Mouse (Mus musculus) embryonic facial prominence, embryonic 15.5 days (tissue): Measurements from ENCODE around the gene Ptrhd1. TPM values are rescaled to one million over a fixed set of nuclear protein-coding genes. Genes with fewer than 3 reads are reported as not detected.

Experiments
- ATAC-seq: fragments of 200-750 bp; cut with Nextera tagmentation; 2 replicates; pipeline ENCODE4 v1.8.0; 2017; ENCODE audit warnings: low read depth, moderate TSS enrichment; ENCODE audit not compliant: insufficient number of reproducible peaks, low FRiP score, low TSS enrichment
- H3K27ac ChIP-seq: fragments of 300-500 bp; sonication (generic); replicated peaks from 2 replicates; pipeline ENCODE4 v1.5.1; 2015; ENCODE audit warnings: mild to moderate bottlenecking, inconsistent platforms
- H3K27me3 ChIP-seq: fragments of 300-500 bp; sonication (generic); 2 replicates; pipeline ENCODE4 v1.6.1; 2015; ENCODE audit warnings: inconsistent platforms
- H3K36me3 ChIP-seq: fragments of 300-500 bp; sonication (generic); 2 replicates; pipeline ENCODE4 v1.6.1; 2015; ENCODE audit warnings: mild to moderate bottlenecking, inconsistent platforms
- H3K4me1 ChIP-seq: fragments of 300-500 bp; sonication (generic); 2 replicates; pipeline ENCODE4 v1.6.1; 2015; ENCODE audit warnings: inconsistent platforms
- H3K4me2 ChIP-seq: fragments of 300-500 bp; sonication (generic); replicated peaks from 2 replicates; pipeline ENCODE4 v1.6.1; 2015; ENCODE audit warnings: mild to moderate bottlenecking, inconsistent platforms
- H3K4me3 ChIP-seq: fragments of 300-500 bp; sonication (generic); replicated peaks from 2 replicates; pipeline ENCODE4 v1.5.1; 2015; ENCODE audit warnings: mild to moderate bottlenecking, inconsistent platforms
- H3K9ac ChIP-seq: fragments of 300-500 bp; sonication (generic); 2 replicates; pipeline ENCODE4 v1.6.1; 2015; ENCODE audit warnings: inconsistent platforms
- H3K9me3 ChIP-seq: fragments of 300-500 bp; sonication (generic); replicated peaks from 2 replicates; pipeline ENCODE4 v1.6.1; 2016; ENCODE audit warnings: inconsistent platforms
- WGBS: fragments of 180-500 bp; shearing (Covaris S2); methylation state at CpG from one replicate; pipeline ENCODE4 v1.1.7; 2015; 5-methylcytosine and 5-hydroxymethylcytosine counted together
- polyA plus RNA-seq: library from polyadenylated mRNA; unstranded; fragments of >200 nt; fragmentation: Nextera tagmentation; extraction: Ambion mirVana; gene quantifications from 2 replicates; pipeline ENCODE4 v1.2.1, GENCODE M21; 2015

Gene Ptrhd1
- polyA plus RNA-seq: 4.7 and 5.2 TPM in 2 replicates

DNA sequence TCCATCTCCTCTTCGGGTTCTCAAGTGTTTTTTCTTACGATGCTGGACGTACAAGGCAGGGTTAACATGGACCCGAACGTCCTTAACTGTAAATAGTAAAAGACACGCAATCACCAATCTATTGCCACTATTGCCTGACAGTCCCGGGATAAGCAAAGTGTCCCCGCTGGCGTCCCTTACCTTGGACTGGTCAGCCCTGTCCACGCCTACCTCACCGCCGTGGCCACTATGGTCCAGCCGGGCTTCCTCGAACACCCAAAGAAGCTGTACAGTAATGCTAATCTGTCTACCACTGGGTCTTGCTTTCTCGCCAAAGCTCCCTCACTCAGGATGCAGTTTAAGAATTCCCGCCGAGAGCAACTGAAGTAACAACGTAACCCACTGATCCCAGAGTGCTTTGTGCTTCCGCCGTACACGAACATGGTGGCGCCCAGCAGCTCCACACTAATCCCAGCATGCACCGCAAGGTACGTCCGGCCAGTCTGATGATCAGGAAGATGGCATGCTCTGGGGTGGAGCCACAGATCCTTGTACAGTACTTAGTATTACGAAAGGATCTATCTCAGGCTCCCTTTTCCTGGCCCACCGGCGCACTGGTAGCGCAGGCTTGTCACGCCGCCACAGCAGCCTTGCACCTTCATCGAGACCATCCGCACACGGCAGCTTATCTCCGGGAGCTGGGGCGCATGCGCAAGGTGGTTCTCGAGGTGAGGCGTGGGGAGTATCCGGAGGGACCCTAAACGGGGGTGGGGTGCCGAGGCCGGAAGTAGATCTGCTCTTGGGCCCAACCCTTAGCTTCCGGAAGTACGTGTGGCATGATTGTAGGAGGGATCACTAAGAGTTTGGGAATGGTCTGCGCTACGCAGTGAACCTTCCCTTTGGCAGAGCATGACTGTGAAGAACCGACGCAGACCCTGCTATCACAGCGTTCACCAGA lies at the start of gene Ptrhd1, which contains the start of gene Cenpo:
Gene Ptrhd1, plus strand, starts transcription at position 456 of the 937 bp plus-strand sequence.
Gene Cenpo, minus strand, starts transcription at position 723 of the 937 bp plus-strand sequence.
- peak within 1 kb of the TSS; percentile 55 for H3K9ac ChIP-seq
- H3K27ac ChIP-seq: peak within 1 kb of the TSS; percentile 94
- peak; percentile 98 for ATAC-seq
- H3K4me3 ChIP-seq: peak within 1 kb of the TSS; percentile 57
- no peaks in the 10 kb centered on the region for H3K27me3 ChIP-seq
- peaks cover 12% of the 10 kb centered on the region for H3K4me1 ChIP-seq
- peak within 1 kb of the TSS; percentile 60 for H3K4me2 ChIP-seq
- no peaks in the 10 kb centered on the region for H3K9me3 ChIP-seq
- peaks cover 20% of the 10 kb centered on the region for H3K36me3 ChIP-seq
- WGBS: under 1% methylated on average over 50 of the region's 50 CpGs

DNA sequence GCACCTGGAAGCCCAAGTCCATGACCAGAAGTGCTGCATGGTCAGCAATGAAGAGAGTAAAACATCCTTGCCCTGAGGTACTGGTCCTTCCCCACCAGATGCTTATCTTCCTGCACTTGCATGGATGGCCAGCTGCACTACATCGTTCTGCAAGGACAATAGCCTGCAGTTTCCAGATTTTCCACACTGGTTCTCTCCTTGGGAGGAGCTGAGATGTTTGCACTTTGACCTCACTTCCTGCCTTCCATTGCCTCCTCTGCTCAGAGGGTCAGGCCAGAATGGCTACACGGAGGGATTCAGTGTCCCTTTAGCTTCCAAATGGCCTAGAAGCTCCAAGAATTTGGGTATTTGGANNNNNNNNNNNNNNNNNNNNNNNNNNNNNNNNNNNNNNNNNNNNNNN lies 49.2 kb upstream of the Ptrhd1 start:
- Histone ChIP-seq H3K9me3 (no peaks in the 10 kb centered on the region), H3K27ac (no peak overlapping the region), H3K4me2 (no peak overlapping the region), H3K4me1 (peaks cover 11% of the 10 kb centered on the region), H3K27me3 (no peaks in the 10 kb centered on the region), H3K4me3 (no peak overlapping the region), H3K36me3 (no peaks in the 10 kb centered on the region), H3K9ac (no peak overlapping the region)
- ATAC-seq: no peak
- WGBS: 41% methylated on average over 2 of the region's 2 CpGs

GRCm38 (mm10) chr12:4188171-4189059 lies 45.4 kb upstream of the Ptrhd1 start:
- peak; percentile 66 for ATAC-seq
- Histone ChIP-seq H3K9me3 (no peaks in the 10 kb centered on the region), H3K27me3 (no peaks in the 10 kb centered on the region), H3K4me2 (no peak overlapping the region), H3K4me3 (no peak overlapping the region), H3K9ac (no peak overlapping the region), H3K36me3 (no peaks in the 10 kb centered on the region), H3K4me1 (peaks cover 28% of the 10 kb centered on the region), H3K27ac (peak overlapping the region; percentile 23; the same call in 1 of the 2 replicates)
- WGBS: 28% methylated on average over 14 of the region's 14 CpGs

DNA sequence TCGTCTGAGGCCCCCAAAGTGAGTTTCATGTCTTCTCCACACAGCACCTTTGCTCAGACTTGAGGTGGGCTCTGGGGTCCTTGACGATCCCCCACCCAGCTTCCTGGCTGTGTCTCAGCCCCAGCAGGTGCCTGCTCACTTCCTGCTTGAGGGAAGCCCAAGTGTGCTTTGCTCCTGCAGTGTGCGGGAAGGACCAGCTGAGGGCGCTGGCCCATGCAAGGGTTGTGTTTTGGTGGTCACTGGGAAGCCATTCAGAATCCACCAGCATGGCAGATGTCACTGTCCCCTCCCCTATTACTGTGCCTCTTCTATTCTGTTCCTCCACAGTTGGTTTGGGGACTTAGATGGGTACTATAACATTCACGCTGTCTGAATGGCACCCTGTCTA lies 44.8 kb upstream of the Ptrhd1 start:
- no peaks in the 10 kb centered on the region for H3K27me3 ChIP-seq
- peaks cover 34% of the 10 kb centered on the region for H3K4me1 ChIP-seq
- 42% methylated on average over 5 of the region's 5 CpGs for WGBS
- H3K9ac ChIP-seq: no peak overlapping the region
- no peaks in the 10 kb centered on the region for H3K9me3 ChIP-seq
- no peaks in the 10 kb centered on the region for H3K36me3 ChIP-seq
- no peak overlapping the region for H3K27ac ChIP-seq
- H3K4me3 ChIP-seq: no peak overlapping the region
- H3K4me2 ChIP-seq: no peak overlapping the region
- ATAC-seq: no peak

GRCm38 (mm10) chr12:4192514-4192913 lies 41.3 kb upstream of the Ptrhd1 start:
- Histone ChIP-seq H3K9ac (no peak overlapping the region), H3K4me2 (no peak overlapping the region), H3K4me1 (peaks cover 41% of the 10 kb centered on the region), H3K27ac (0 out of 2 replicates have a peak overlapping the region, but pooled peaks have one; percentile 34), H3K36me3 (peaks cover 22% of the 10 kb centered on the region; the same call in 1 of the 2 replicates), H3K4me3 (no peak overlapping the region), H3K9me3 (no peaks in the 10 kb centered on the region), H3K27me3 (no peaks in the 10 kb centered on the region)
- no peak for ATAC-seq
- whole genome bisulfite sequencing: 51% methylated on average over 6 of the region's 6 CpGs

- Histone ChIP-seq H3K4me3 (no peak overlapping the region), H3K36me3 (peaks cover 28% of the 10 kb centered on the region), H3K27ac (peak overlapping the region; percentile 34; the same call in 1 of the 2 replicates), H3K27me3 (no peaks in the 10 kb centered on the region), H3K9ac (no peak overlapping the region), H3K9me3 (no peaks in the 10 kb centered on the region), H3K4me1 (peaks cover 39% of the 10 kb centered on the region), H3K4me2 (no peak overlapping the region)
- 21% methylated on average over 10 of the region's 10 CpGs for WGBS
- no peak for ATAC-seq
Measured at GRCm38 (mm10) chr12:4193025-4193740, 40.6 kb upstream of the Ptrhd1 start.

DNA sequence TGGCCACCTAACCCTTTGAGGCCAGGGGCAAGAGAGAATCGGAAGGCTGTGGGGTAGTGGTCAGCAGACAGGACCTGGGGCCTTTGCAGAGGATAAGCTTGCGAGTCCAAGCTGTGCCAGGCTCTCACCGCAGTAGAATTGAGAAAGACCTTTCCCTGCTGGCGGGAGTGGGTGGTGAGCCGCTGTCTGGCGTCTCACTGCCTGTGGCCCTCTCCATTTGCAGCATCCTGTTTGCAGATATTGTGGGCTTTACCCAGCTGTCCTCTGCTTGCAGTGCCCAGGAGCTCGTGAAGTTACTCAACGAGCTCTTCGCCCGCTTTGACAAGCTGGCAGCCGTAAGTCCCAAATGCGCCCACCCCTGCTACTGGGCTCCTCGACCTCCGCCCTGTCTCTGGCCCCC lies 39.2 kb upstream of the Ptrhd1 start:
- no peak overlapping the region for H3K9ac ChIP-seq
- no peaks in the 10 kb centered on the region for H3K27me3 ChIP-seq
- peaks cover 30% of the 10 kb centered on the region for H3K4me1 ChIP-seq
- H3K36me3 ChIP-seq: peaks cover 40% of the 10 kb centered on the region
- H3K4me2 ChIP-seq: no peak overlapping the region
- H3K27ac ChIP-seq: no peak overlapping the region
- 91% methylated on average over 14 of the region's 14 CpGs for WGBS
- no peaks in the 10 kb centered on the region for H3K9me3 ChIP-seq
- no peak overlapping the region for H3K4me3 ChIP-seq
- ATAC-seq: no peak

GRCm38 (mm10) chr12:4198702-4199101 lies 35.1 kb upstream of the Ptrhd1 start:
- Histone ChIP-seq H3K9me3 (no peaks in the 10 kb centered on the region), H3K27ac (no peak overlapping the region), H3K9ac (no peak overlapping the region), H3K4me2 (no peak overlapping the region), H3K4me3 (no peak overlapping the region), H3K27me3 (no peaks in the 10 kb centered on the region), H3K36me3 (peaks cover 63% of the 10 kb centered on the region), H3K4me1 (peaks cover 10% of the 10 kb centered on the region)
- 90% methylated on average over 4 of the region's 4 CpGs for WGBS
- ATAC-seq: no peak

DNA sequence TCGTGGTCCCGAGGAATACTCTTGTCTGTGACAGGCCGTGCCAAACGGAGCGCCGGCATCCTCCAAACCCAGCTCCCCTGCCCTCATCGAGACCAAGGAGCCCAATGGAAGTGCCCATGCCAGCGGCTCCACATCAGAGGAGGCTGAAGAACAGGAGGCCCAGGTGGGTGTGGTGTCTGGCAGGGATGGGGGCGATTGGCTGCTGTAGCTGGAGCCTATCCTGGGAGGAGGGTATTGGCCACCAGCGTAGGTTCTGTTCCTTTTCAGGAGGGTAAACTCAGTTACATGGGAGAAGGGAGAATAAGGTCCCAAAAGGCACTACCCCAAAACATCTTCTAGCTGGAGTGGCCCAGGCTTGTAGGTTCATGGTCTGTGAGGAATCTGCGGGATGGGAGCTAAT lies 34.6 kb upstream of the Ptrhd1 start:
- Histone ChIP-seq H3K36me3 (peaks cover 63% of the 10 kb centered on the region), H3K4me1 (0 out of 2 replicates have a peak, but pooled peaks cover 6% of the 10 kb centered on the region), H3K27me3 (no peaks in the 10 kb centered on the region), H3K9me3 (no peaks in the 10 kb centered on the region), H3K4me3 (no peak overlapping the region), H3K9ac (no peak overlapping the region), H3K4me2 (no peak overlapping the region), H3K27ac (no peak overlapping the region)
- ATAC-seq: no peak
- 92% methylated on average over 11 of the region's 11 CpGs for WGBS

DNA sequence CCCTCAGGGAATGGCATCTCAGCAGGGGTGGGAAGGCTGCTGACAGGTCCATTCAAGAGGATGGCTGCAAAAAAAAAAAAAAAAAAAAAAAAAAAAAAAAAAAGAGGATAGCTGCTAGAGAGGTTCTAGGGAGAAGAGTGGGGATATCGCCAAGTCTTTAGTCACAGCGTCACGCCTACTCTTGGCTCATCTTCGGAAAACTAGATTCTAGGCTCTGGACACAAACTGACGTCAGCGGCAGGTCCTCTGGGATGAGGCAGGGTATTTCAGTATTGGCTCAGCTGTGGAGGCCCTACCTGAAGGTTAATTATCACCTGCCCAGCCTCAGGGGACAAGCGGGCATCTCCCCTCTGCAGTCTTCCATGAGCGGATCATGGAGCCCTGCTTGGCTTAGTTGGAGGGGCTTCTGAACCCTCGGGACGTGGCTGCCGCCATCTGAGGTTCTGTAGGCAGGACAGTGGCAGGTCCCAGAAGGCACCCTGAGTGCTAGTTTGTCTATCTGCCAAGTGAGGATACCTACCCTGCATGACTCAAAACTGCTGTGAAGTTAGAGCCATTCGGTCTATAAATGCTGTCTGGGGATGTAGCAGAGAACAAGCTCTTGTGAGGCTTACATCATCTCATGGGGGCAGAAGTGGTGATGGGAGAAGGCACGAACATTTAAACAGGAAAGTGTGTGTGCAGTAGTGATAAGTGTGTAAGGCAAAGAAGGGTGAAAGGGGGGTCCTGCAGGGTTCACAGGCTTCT lies 32.2 kb upstream of the Ptrhd1 start:
- Histone ChIP-seq H3K9ac (no peak overlapping the region), H3K4me1 (no peaks in the 10 kb centered on the region), H3K27me3 (no peaks in the 10 kb centered on the region), H3K36me3 (peaks cover 65% of the 10 kb centered on the region), H3K9me3 (no peaks in the 10 kb centered on the region), H3K4me2 (no peak overlapping the region), H3K4me3 (no peak overlapping the region), H3K27ac (no peak overlapping the region)
- 79% methylated on average over 13 of the region's 13 CpGs for WGBS
- peak; percentile 37 for ATAC-seq
